Mouse (Mus musculus) lung, adult 2 months (tissue): ENCODE measurements around the gene Cbx6. TPM values are rescaled to one million over a fixed set of nuclear protein-coding genes. Genes with fewer than 3 reads are reported as not detected.

Experiments used
- DNase-seq: peaks from one replicate; pipeline ENCODE4 v3.0.0; 2022
- H3K4me1 ChIP-seq: fragments of 200-500 bp; 2 replicates; pipeline ENCODE4 v1.6.1; 2011; ENCODE audit warnings: low read length; ENCODE audit not compliant: control insufficient read depth, insufficient read depth
- H3K4me3 ChIP-seq: fragments of 200-500 bp; replicated peaks from 2 replicates; pipeline ENCODE3; 2011; ENCODE audit warnings: low read depth, mild to moderate bottlenecking, control low read depth, low read length; ENCODE audit errors: extremely low read depth
- CTCF ChIP-seq: fragments of 200-500 bp; IDR thresholded peaks from 2 replicates; pipeline ENCODE4 v1.5.1; 2011; ENCODE audit warnings: mild to moderate bottlenecking, low read length, control low read depth; ENCODE audit not compliant: insufficient read depth
- POLR2A ChIP-seq: fragments of 200-500 bp; IDR thresholded peaks from 2 replicates; pipeline ENCODE4 v1.6.1; 2011; ENCODE audit warnings: low read depth, mild to moderate bottlenecking, control low read depth, low read length, borderline replicate concordance; ENCODE audit errors: extremely low read depth
- WGBS: fragments of 180-500 bp; shearing (Covaris S2); methylation state at CpG from one replicate; pipeline ENCODE4 v1.1.7; 2018; 5-methylcytosine and 5-hydroxymethylcytosine counted together
- polyA plus RNA-seq: library from polyadenylated mRNA; depleted of rRNA; stranded (reverse); fragments of >200 nt; gene quantifications from 2 replicates; pipeline ENCODE4 v1.2.3, GENCODE M21; 2012; rRNA removed

Gene Cbx6
- polyA plus RNA-seq, 1 experiment, result 87.3 TPM

- TF ChIP-seq CTCF (no peak), POLR2A (no peak)
- Histone ChIP-seq H3K4me1 (peaks cover 3% of the 10 kb centered on the region), H3K4me3 (no peak overlapping the region)
- WGBS, result 63% methylated on average over 7 of the region's 7 CpGs
- DNase-seq, result no peak
Measured at GRCm38 (mm10) chr15:79775662-79776061, 58.8 kb downstream of the Cbx6 start.

GRCm38 (mm10) chr15:79774117-79775027 lies 60.1 kb downstream of the Cbx6 start:
- TF ChIP-seq CTCF (no peak), POLR2A (peak; percentile 46; the same call in 1 of the 2 replicates)
- Histone ChIP-seq H3K4me1 (peaks cover 3% of the 10 kb centered on the region), H3K4me3 (peak overlapping the region; percentile 87)
- WGBS, result under 1% methylated on average over 50 of the region's 50 CpGs
- DNase-seq, result peak; percentile 94

Other genes starting within 250 kb of the Cbx6 start
- 0.10 and 0.12 TPM in 2 replicates for gene Dmc1, start 229.6 kb downstream of the Cbx6 start, polyA plus RNA-seq
- 2.1 and 4.2 TPM in 2 replicates for gene Fam227a, start 175.7 kb downstream of the Cbx6 start, polyA plus RNA-seq
- gene Cby1, start 175.5 kb downstream of the Cbx6 start, polyA plus RNA-seq, result 10.2 and 18.2 TPM in 2 replicates
- gene Tomm22, start 163.8 kb downstream of the Cbx6 start, polyA plus RNA-seq, result 21.3 and 31.9 TPM in 2 replicates
- 16.3 and 22.2 TPM in 2 replicates for gene Josd1, start 146.8 kb downstream of the Cbx6 start, polyA plus RNA-seq
- gene Gtpbp1, start 143.8 kb downstream of the Cbx6 start, polyA plus RNA-seq, result 33.4 and 37.3 TPM in 2 replicates
- gene Sun2, start 92.2 kb downstream of the Cbx6 start, polyA plus RNA-seq, result 74.7 and 88.6 TPM in 2 replicates
- gene Dnal4, start 56.8 kb downstream of the Cbx6 start, polyA plus RNA-seq, result 51.1 and 51.2 TPM in 2 replicates
- 3.1 and 3.7 TPM in 2 replicates for gene Nptxr, start 29.9 kb downstream of the Cbx6 start, polyA plus RNA-seq
- 0.50 and 1.4 TPM in 2 replicates for gene Npcd, start 451 bp downstream of the Cbx6 start, polyA plus RNA-seq
- 29.7 and 36.7 TPM in 2 replicates for gene Apobec3, start 57.0 kb upstream of the Cbx6 start, polyA plus RNA-seq
- 72.5 and 75.9 TPM in 2 replicates for gene Cbx7, start 136.4 kb upstream of the Cbx6 start, polyA plus RNA-seq
- gene Pdgfb, start 180.3 kb upstream of the Cbx6 start, polyA plus RNA-seq, result 138 and 155 TPM in 2 replicates